9 mouse cellular contexts compared by ENCODE assay signal in the genomic region with DNA sequence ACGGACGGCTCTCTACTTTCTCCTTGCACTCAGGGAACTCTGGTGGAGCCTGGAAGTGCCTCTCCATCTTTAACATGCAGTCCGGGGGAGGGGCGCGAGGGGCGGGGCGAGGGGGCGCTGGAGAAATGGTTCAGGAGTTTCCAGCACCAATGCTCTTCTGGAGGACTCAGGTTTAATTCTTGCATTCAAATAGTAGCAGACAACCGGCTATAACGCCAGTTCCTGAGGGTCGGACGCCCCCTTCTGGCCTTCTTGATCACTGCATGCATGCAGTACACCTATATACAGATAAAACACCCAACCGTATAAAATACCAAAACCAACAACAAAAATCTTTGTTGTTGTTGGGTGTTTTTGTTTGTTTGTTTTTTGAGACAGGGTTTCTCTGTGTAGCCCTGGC. TPM values are rescaled to one million over a fixed set of nuclear protein-coding genes. Genes with fewer than 3 reads are reported as not detected.
A peak's percentile ranks its signal among the peaks of the same experiment; 100 is the strongest.
DNase-seq lines count a peak whose midpoint lies in the region; ATAC-seq and TF ChIP-seq lines count a peak whose summit lies in the region.
"Had no signal": no experiment of that assay in that cellular context is flagged by ENCODE, and none has a peak within 500 bp of the region (broad histone marks: within the 10 kb centered on the region; RNA-seq: fewer than 3 reads in every experiment).

No protein-coding gene starts in this region.

- no peak for ATAC-seq in intestine, postnatal 0 days
- no peak for ATAC-seq in intestine, embryonic 15.5 days
- no peak for ATAC-seq in erythroblast, adult 5-6 weeks (replicated peaks; ENCODE audit: low FRiP score, poor library complexity, severe bottlenecking)

- DNase-seq in ES-CJ7 (ENCODE audit: low read depth, low spot score), result peak; percentile 88
- DNase-seq in lung, postnatal 25 days (ENCODE audit: low spot score), result peak; percentile 40
- no peak for DNase-seq in urinary bladder, postnatal 4 days (ENCODE audit: low spot score in 2 of 2)
- no peak for DNase-seq in right cerebral cortex, adult 18-20 months

- WGBS in intestine, postnatal 0 days, result 21% methylated on average over 13 of the region's 13 CpGs
- 16% methylated on average over 13 of the region's 13 CpGs for WGBS in intestine, embryonic 15.5 days

- H3K36me3 ChIP-seq in intestine, postnatal 0 days (ENCODE audit: control insufficient read depth, insufficient read depth), result no peaks in the 10 kb centered on the region
- no peaks in the 10 kb centered on the region for H3K36me3 ChIP-seq in intestine, embryonic 15.5 days
- H3K36me3 ChIP-seq: liver, embryonic 15.5 days had no signal

- H3K27me3 ChIP-seq in intestine, postnatal 0 days (replicated peaks; ENCODE audit: control insufficient read depth, insufficient read depth, low read length), result no peaks in the 10 kb centered on the region
- H3K27me3 ChIP-seq in intestine, embryonic 15.5 days (replicated peaks), result no peaks in the 10 kb centered on the region

- no peak overlapping the region for H3K27ac ChIP-seq in intestine, postnatal 0 days (ENCODE audit: low read depth, low read length)
- no peak overlapping the region for H3K27ac ChIP-seq in intestine, embryonic 15.5 days
- H3K27ac ChIP-seq in cortical plate, adult 2 months (ENCODE audit: insufficient read depth, low read length), result no peak overlapping the region
- H3K27ac ChIP-seq: liver, embryonic 15.5 days had no signal

- H3K9ac ChIP-seq in intestine, postnatal 0 days (ENCODE audit: low read depth, low read length), result no peak overlapping the region
- no peak overlapping the region for H3K9ac ChIP-seq in intestine, embryonic 15.5 days
- H3K9ac ChIP-seq: liver, embryonic 15.5 days had no signal

- H3K4me3 ChIP-seq in intestine, postnatal 0 days (ENCODE audit: low read depth, low read length), result no peak overlapping the region
- H3K4me3 ChIP-seq in intestine, embryonic 15.5 days (replicated peaks), result no peak overlapping the region
- H3K4me3 ChIP-seq in cortical plate, adult 2 months (ENCODE audit: insufficient read depth, low read length), result no peak overlapping the region
- H3K4me3 ChIP-seq: liver, embryonic 15.5 days had no signal

- TF ChIP-seq CTCF in intestine, postnatal 0 days (IDR thresholded peaks at IDR 0.05; ENCODE audit: low read depth), result peak; percentile 68
- TF ChIP-seq CTCF in cortical plate, adult 2 months (IDR thresholded peaks at IDR 0.05; ENCODE audit: extremely low read depth, insufficient read depth, low read length), result peak; percentile 31

- H3K4me1 ChIP-seq in intestine, postnatal 0 days (replicated peaks; ENCODE audit: control insufficient read depth, insufficient read depth, low read length), result no peaks in the 10 kb centered on the region
- H3K4me1 ChIP-seq in intestine, embryonic 15.5 days (replicated peaks), result no peaks in the 10 kb centered on the region
- H3K4me1 ChIP-seq in cortical plate, adult 2 months (ENCODE audit: control insufficient read depth, insufficient read depth, low read length), result peaks cover 2% of the 10 kb centered on the region; the same call in 1 of the 2 replicates
- H3K4me1 ChIP-seq: liver, embryonic 15.5 days had no signal

- H3K4me2 ChIP-seq in intestine, postnatal 0 days (replicated peaks; ENCODE audit: low read depth), result no peak overlapping the region
- no peak overlapping the region for H3K4me2 ChIP-seq in intestine, embryonic 15.5 days (replicated peaks)
- H3K4me2 ChIP-seq: liver, embryonic 15.5 days had no signal

- no peaks in the 10 kb centered on the region for H3K9me3 ChIP-seq in intestine, postnatal 0 days (ENCODE audit: control insufficient read depth)
- no peaks in the 10 kb centered on the region for H3K9me3 ChIP-seq in intestine, embryonic 15.5 days
- H3K9me3 ChIP-seq: liver, embryonic 15.5 days had no signal

- no peak for TF ChIP-seq POLR2A in cortical plate, adult 2 months (IDR thresholded peaks at IDR 0.05; ENCODE audit: extremely low read depth, insufficient read depth, low read length)

RNA-seq across cellular contexts. Expression of a gene that starts 25.7 kb away (rescaled TPM):
- polyA plus RNA-seq in intestine, postnatal 0 days (2015; fragmentation: Nextera tagmentation; extraction: Ambion mirVana), result 6.8 and 10.4 TPM in 2 replicates
- polyA plus RNA-seq in intestine, embryonic 15.5 days (2015; fragmentation: Nextera tagmentation; extraction: Ambion mirVana), result 18.2 and 18.7 TPM in 2 replicates
- 354 and 372 TPM in 2 replicates for polyA plus RNA-seq in cortical plate, adult 2 months (2012; rRNA removed)
- 5.8 and 8.6 TPM in 2 replicates for total RNA-seq in erythroblast, adult 5-6 weeks (2015; ENCODE audit: low replicate concordance)
- 6.0 and 7.1 TPM in 2 replicates for total RNA-seq in erythroblast, adult 5-6 weeks (2017; ENCODE audit: low replicate concordance)

RNA-seq across cellular contexts. Expression of a gene that starts 26.3 kb away (rescaled TPM):
- polyA plus RNA-seq in intestine, postnatal 0 days (2015; fragmentation: Nextera tagmentation; extraction: Ambion mirVana), result 436 and 450 TPM in 2 replicates
- polyA plus RNA-seq in intestine, embryonic 15.5 days (2015; fragmentation: Nextera tagmentation; extraction: Ambion mirVana), result 1,109 and 1,134 TPM in 2 replicates
- polyA plus RNA-seq in cortical plate, adult 2 months (2012; rRNA removed), result 680 and 714 TPM in 2 replicates
- 449 and 474 TPM in 2 replicates for total RNA-seq in erythroblast, adult 5-6 weeks (2015; ENCODE audit: low replicate concordance)
- total RNA-seq in erythroblast, adult 5-6 weeks (2017; ENCODE audit: low replicate concordance), result 532 and 676 TPM in 2 replicates

RNA-seq across cellular contexts. Expression of a gene that starts 50.6 kb away (rescaled TPM):
- polyA plus RNA-seq in intestine, postnatal 0 days (2015; fragmentation: Nextera tagmentation; extraction: Ambion mirVana), result 6.9 and 7.1 TPM in 2 replicates
- polyA plus RNA-seq in intestine, embryonic 15.5 days (2015; fragmentation: Nextera tagmentation; extraction: Ambion mirVana), result 7.2 and 8.3 TPM in 2 replicates
- polyA plus RNA-seq in cortical plate, adult 2 months (2012; rRNA removed), result 32.2 and 34.5 TPM in 2 replicates
- not detected in 2 replicates for total RNA-seq in erythroblast, adult 5-6 weeks (2015; ENCODE audit: low replicate concordance)
- 0.42 and 0.94 TPM in 2 replicates for total RNA-seq in erythroblast, adult 5-6 weeks (2017; ENCODE audit: low replicate concordance)

Comparison
In these comparisons a context has a peak if more than half of its experiments do, and no peak if none do; other contexts are left out.
1. DNase-seq: peak in ES-CJ7 (single experiment) and lung, postnatal 25 days (single experiment); none in urinary bladder, postnatal 4 days (0 of 2) and right cerebral cortex, adult 18-20 months (single experiment).
2. RNA of a gene that starts 25.7 kb away (polyA plus RNA-seq): 354 to 372 TPM in cortical plate, adult 2 months; 18.2 to 18.7 TPM in intestine, embryonic 15.5 days and 6.8 to 10.4 TPM in intestine, postnatal 0 days; every median in the first group is over 10 times any median in the second.